Mouse (Mus musculus) embryonic facial prominence, embryonic 12.5 days (tissue): Measurements from ENCODE around the gene Ip6k3. TPM values are rescaled to one million over a fixed set of nuclear protein-coding genes. Genes with fewer than 3 reads are reported as not detected.
A peak's percentile ranks its signal among the peaks of the same experiment; 100 is the strongest.

Source experiments
- ATAC-seq: fragments of 200-750 bp; cut with Nextera tagmentation; 2 replicates; pipeline ENCODE4 v1.8.0; 2017; ENCODE audit not compliant: insufficient number of reproducible peaks, insufficient read depth, low FRiP score, low TSS enrichment
- H3K27ac ChIP-seq: fragments of 300-500 bp; sonication (generic); 2 replicates; pipeline ENCODE4 v1.5.1; 2016; ENCODE audit warnings: mild to moderate bottlenecking
- H3K27me3 ChIP-seq: fragments of 300-500 bp; sonication (generic); 2 replicates; pipeline ENCODE4 v1.6.1; 2016; ENCODE audit warnings: mild to moderate bottlenecking, moderate library complexity
- H3K36me3 ChIP-seq: fragments of 300-500 bp; sonication (generic); 2 replicates; pipeline ENCODE4 v1.6.1; 2016; ENCODE audit warnings: mild to moderate bottlenecking
- H3K4me1 ChIP-seq: fragments of 300-500 bp; sonication (generic); 2 replicates; pipeline ENCODE4 v1.6.1; 2016
- H3K4me2 ChIP-seq: fragments of 300-500 bp; sonication (generic); replicated peaks from 2 replicates; pipeline ENCODE4 v1.6.1; 2016; ENCODE audit warnings: mild to moderate bottlenecking, moderate library complexity
- H3K4me3 ChIP-seq: fragments of 300-500 bp; sonication (generic); 2 replicates; pipeline ENCODE4 v1.5.1; 2016; ENCODE audit warnings: mild to moderate bottlenecking
- H3K9ac ChIP-seq: fragments of 300-500 bp; sonication (generic); 2 replicates; pipeline ENCODE4 v1.6.1; 2016; ENCODE audit warnings: mild to moderate bottlenecking, moderate library complexity
- H3K9me3 ChIP-seq: fragments of 300-500 bp; sonication (generic); 2 replicates; pipeline ENCODE4 v1.6.1; 2016; ENCODE audit warnings: mild to moderate bottlenecking, moderate library complexity
- WGBS: fragments of 180-500 bp; shearing (Covaris S2); methylation state at CpG from one replicate; pipeline ENCODE4 v1.1.7; 2016; 5-methylcytosine and 5-hydroxymethylcytosine counted together
- polyA plus RNA-seq: library from polyadenylated mRNA; unstranded; fragments of >200 nt; fragmentation: Nextera tagmentation; extraction: Ambion mirVana; gene quantifications from 2 replicates; pipeline ENCODE4 v1.2.1, GENCODE M21; 2016

The Ip6k3 gene
- polyA plus RNA-seq = 0.13 and 0.35 TPM in 2 replicates

GRCm38 (mm10) chr17:27167545-27167944, at the start of gene Ip6k3:
Gene Ip6k3, minus strand, starts transcription at chr17:27167795.
- H3K27ac ChIP-seq = no peak within 1 kb of the TSS

GRCm38 (mm10) chr17:27212768-27213525, 45.4 kb upstream of the Ip6k3 start:
- Histone ChIP-seq H3K27me3 (peaks cover 13% of the 10 kb centered on the region), H3K9me3 (no peaks in the 10 kb centered on the region), H3K36me3 (no peaks in the 10 kb centered on the region), H3K9ac (no peak overlapping the region), H3K27ac (no peak overlapping the region), H3K4me1 (0 out of 2 replicates have a peak, but pooled peaks cover 7% of the 10 kb centered on the region), H3K4me2 (no peak overlapping the region), H3K4me3 (no peak overlapping the region)
- ATAC-seq = peak; percentile 53; the same call in 1 of the 2 replicates
- 6% methylated on average over 11 of the region's 11 CpGs for WGBS

More at GRCm38 (mm10) chr17:27167545-27167944, at the start of gene Ip6k3:
- no peaks in the 10 kb centered on the region for H3K9me3 ChIP-seq
- H3K27me3 ChIP-seq = peaks cover 3% of the 10 kb centered on the region; the same call in 1 of the 2 replicates
- peaks cover 24% of the 10 kb centered on the region for H3K4me1 ChIP-seq
- no peak within 1 kb of the TSS for H3K4me2 ChIP-seq
- no peak within 1 kb of the TSS for H3K4me3 ChIP-seq
- no peak within 1 kb of the TSS for H3K9ac ChIP-seq
- H3K36me3 ChIP-seq = no peaks in the 10 kb centered on the region
- 42% methylated on average over 4 of the region's 4 CpGs for WGBS
- ATAC-seq = no peak

GRCm38 (mm10) chr17:27212006-27212405, 44.4 kb upstream of the Ip6k3 start:
- Histone ChIP-seq H3K4me1 (peaks cover 10% of the 10 kb centered on the region; the same call in 1 of the 2 replicates), H3K9ac (no peak overlapping the region), H3K27me3 (peaks cover 10% of the 10 kb centered on the region), H3K9me3 (no peaks in the 10 kb centered on the region), H3K36me3 (no peaks in the 10 kb centered on the region), H3K4me2 (no peak overlapping the region), H3K27ac (no peak overlapping the region), H3K4me3 (no peak overlapping the region)
- no peak for ATAC-seq
- 25% methylated on average over 6 of the region's 6 CpGs for WGBS

GRCm38 (mm10) chr17:27207113-27207707, 39.6 kb upstream of the Ip6k3 start:
- Histone ChIP-seq H3K9me3 (no peaks in the 10 kb centered on the region), H3K27ac (no peak overlapping the region), H3K4me3 (no peak overlapping the region), H3K36me3 (peaks cover 2% of the 10 kb centered on the region; the same call in 1 of the 2 replicates), H3K9ac (no peak overlapping the region), H3K4me2 (no peak overlapping the region), H3K4me1 (peaks cover 19% of the 10 kb centered on the region), H3K27me3 (peaks cover 5% of the 10 kb centered on the region)
- no peak for ATAC-seq
- WGBS = 60% methylated on average over 11 of the region's 11 CpGs

- peak; percentile 83 for ATAC-seq
- H3K36me3 ChIP-seq = peaks cover 32% of the 10 kb centered on the region
- no peaks in the 10 kb centered on the region for H3K9me3 ChIP-seq
- WGBS = 5% methylated on average over 81 of the region's 97 CpGs
- H3K4me1 ChIP-seq = peaks cover 17% of the 10 kb centered on the region
- H3K9ac ChIP-seq = peak within 1 kb of the TSS; percentile 99
- H3K27me3 ChIP-seq = no peaks in the 10 kb centered on the region
- peak within 1 kb of the TSS; percentile 96 for H3K27ac ChIP-seq
- H3K4me2 ChIP-seq = peak within 1 kb of the TSS; percentile 86
- H3K4me3 ChIP-seq = peak within 1 kb of the TSS; percentile 93
Measured at GRCm38 (mm10) chr17:27204075-27204909, 36.7 kb upstream of the Ip6k3 start, which contains the start of gene Lemd2. Gene Lemd2, minus strand, starts transcription at chr17:27204469.

GRCm38 (mm10) chr17:27203358-27204074, 35.9 kb upstream of the Ip6k3 start:
- peak overlapping the region; percentile 86 for H3K4me2 ChIP-seq
- peak; percentile 32; the same call in 1 of the 2 replicates for ATAC-seq
- peaks cover 38% of the 10 kb centered on the region for H3K36me3 ChIP-seq
- H3K27ac ChIP-seq = peak overlapping the region; percentile 96
- WGBS = 1% methylated on average over 48 of the region's 74 CpGs
- no peaks in the 10 kb centered on the region for H3K9me3 ChIP-seq
- H3K9ac ChIP-seq = peak overlapping the region; percentile 99
- peaks cover 17% of the 10 kb centered on the region for H3K4me1 ChIP-seq
- no peaks in the 10 kb centered on the region for H3K27me3 ChIP-seq
- H3K4me3 ChIP-seq = peak overlapping the region; percentile 93

GRCm38 (mm10) chr17:27202919-27203357, 35.3 kb upstream of the Ip6k3 start:
- no peaks in the 10 kb centered on the region for H3K27me3 ChIP-seq
- H3K4me1 ChIP-seq = peaks cover 17% of the 10 kb centered on the region
- ATAC-seq = no peak
- peak overlapping the region; percentile 99 for H3K9ac ChIP-seq
- peaks cover 44% of the 10 kb centered on the region for H3K36me3 ChIP-seq
- peak overlapping the region; percentile 93 for H3K4me3 ChIP-seq
- no peaks in the 10 kb centered on the region for H3K9me3 ChIP-seq
- H3K4me2 ChIP-seq = peak overlapping the region; percentile 86
- H3K27ac ChIP-seq = peak overlapping the region; percentile 96; the same call in 1 of the 2 replicates
- 35% methylated on average over 14 of the region's 14 CpGs for WGBS

- Histone ChIP-seq H3K9ac (no peak overlapping the region), H3K27ac (no peak overlapping the region), H3K4me2 (no peak overlapping the region), H3K4me3 (no peak overlapping the region), H3K27me3 (no peaks in the 10 kb centered on the region), H3K9me3 (no peaks in the 10 kb centered on the region), H3K36me3 (peaks cover 53% of the 10 kb centered on the region), H3K4me1 (peaks cover 15% of the 10 kb centered on the region; the same call in 1 of the 2 replicates)
- WGBS = 85% methylated on average over 2 of the region's 2 CpGs
- ATAC-seq = no peak
Measured at GRCm38 (mm10) chr17:27201981-27202380, 34.4 kb upstream of the Ip6k3 start.

- H3K4me1 ChIP-seq = peaks cover 14% of the 10 kb centered on the region; the same call in 1 of the 2 replicates
- H3K27me3 ChIP-seq = no peaks in the 10 kb centered on the region
- no peak overlapping the region for H3K9ac ChIP-seq
- no peak overlapping the region for H3K4me3 ChIP-seq
- H3K36me3 ChIP-seq = peaks cover 64% of the 10 kb centered on the region
- H3K9me3 ChIP-seq = no peaks in the 10 kb centered on the region
- WGBS = 86% methylated on average over 11 of the region's 11 CpGs
- no peak overlapping the region for H3K4me2 ChIP-seq
- no peak overlapping the region for H3K27ac ChIP-seq
- no peak for ATAC-seq
Measured at GRCm38 (mm10) chr17:27200801-27201200, 33.2 kb upstream of the Ip6k3 start.

- H3K9ac ChIP-seq = no peak overlapping the region
- no peak overlapping the region for H3K4me2 ChIP-seq
- no peak overlapping the region for H3K27ac ChIP-seq
- ATAC-seq = no peak
- H3K4me1 ChIP-seq = peaks cover 10% of the 10 kb centered on the region; the same call in 1 of the 2 replicates
- no peaks in the 10 kb centered on the region for H3K9me3 ChIP-seq
- H3K4me3 ChIP-seq = no peak overlapping the region
- H3K36me3 ChIP-seq = peaks cover 73% of the 10 kb centered on the region
- H3K27me3 ChIP-seq = no peaks in the 10 kb centered on the region
- WGBS = 71% methylated on average over 7 of the region's 7 CpGs
Measured at GRCm38 (mm10) chr17:27199864-27200263, 32.3 kb upstream of the Ip6k3 start.

GRCm38 (mm10) chr17:27199205-27199604, 31.6 kb upstream of the Ip6k3 start:
- Histone ChIP-seq H3K36me3 (peaks cover 80% of the 10 kb centered on the region), H3K27ac (no peak overlapping the region), H3K9ac (no peak overlapping the region), H3K4me3 (no peak overlapping the region), H3K27me3 (no peaks in the 10 kb centered on the region), H3K4me1 (peaks cover 7% of the 10 kb centered on the region; the same call in 1 of the 2 replicates), H3K4me2 (no peak overlapping the region), H3K9me3 (no peaks in the 10 kb centered on the region)
- WGBS = 93% methylated on average over 9 of the region's 9 CpGs
- no peak for ATAC-seq
